8 mouse cellular contexts compared by ENCODE assay signal in the genomic region with DNA sequence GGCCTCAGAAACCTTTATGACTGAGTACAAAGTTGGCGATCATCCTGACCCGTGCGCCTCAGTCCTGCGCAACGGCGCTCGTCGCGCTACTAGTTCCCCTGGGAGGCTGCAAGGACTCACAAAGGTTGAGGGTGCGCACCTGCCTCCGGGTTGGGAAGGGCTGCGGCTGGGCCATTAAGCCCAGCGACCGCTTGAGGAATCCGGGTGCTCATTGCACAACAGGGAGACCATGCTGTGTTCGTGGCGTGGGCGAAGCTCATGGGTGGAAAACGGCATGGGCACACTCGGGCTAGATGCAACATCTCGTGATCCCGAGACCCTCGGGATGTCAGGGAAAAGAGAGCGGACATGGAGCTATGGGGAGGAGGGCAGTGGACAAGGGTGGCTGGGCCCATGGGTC. TPM values are rescaled to one million over a fixed set of nuclear protein-coding genes. Genes with fewer than 3 reads are reported as not detected.
DNase-seq lines count a peak whose midpoint lies in the region; ATAC-seq and TF ChIP-seq lines count a peak whose summit lies in the region.

No protein-coding gene starts in this region.

- DNase-seq in heart, adult 11 months: no peak
- DNase-seq in adrenal gland, postnatal 14 days: no peak
- no peak for DNase-seq in ovary, postnatal 10 days (ENCODE audit: low spot score)
- DNase-seq in kidney, postnatal 25 days: no peak

- H3K36me3 ChIP-seq in heart, embryonic 12.5 days: no peaks in the 10 kb centered on the region
- no peaks in the 10 kb centered on the region for H3K36me3 ChIP-seq in ES-Bruce4 (ENCODE audit: control insufficient read depth, insufficient read depth, low read length, poor library complexity, severe bottlenecking)
- no peaks in the 10 kb centered on the region for H3K36me3 ChIP-seq in forebrain, embryonic 13.5 days (ENCODE audit: poor library complexity, severe bottlenecking)
- no peaks in the 10 kb centered on the region for H3K36me3 ChIP-seq in liver, embryonic 16.5 days (ENCODE audit: control insufficient read depth, insufficient read depth)

- no peaks in the 10 kb centered on the region for H3K9me3 ChIP-seq in heart, embryonic 12.5 days (replicated peaks)
- H3K9me3 ChIP-seq in ES-Bruce4 (replicated peaks; ENCODE audit: control insufficient read depth, insufficient read depth, low read length, poor library complexity, severe bottlenecking): no peaks in the 10 kb centered on the region
- no peaks in the 10 kb centered on the region for H3K9me3 ChIP-seq in forebrain, embryonic 13.5 days (replicated peaks)
- no peaks in the 10 kb centered on the region for H3K9me3 ChIP-seq in liver, embryonic 16.5 days (replicated peaks; ENCODE audit: control insufficient read depth, low read length)

- H3K27me3 ChIP-seq in heart, embryonic 12.5 days (replicated peaks): no peaks in the 10 kb centered on the region
- no peaks in the 10 kb centered on the region for H3K27me3 ChIP-seq in ES-Bruce4 (ENCODE audit: control insufficient read depth, insufficient read depth, low read length, poor library complexity, severe bottlenecking)
- no peaks in the 10 kb centered on the region for H3K27me3 ChIP-seq in forebrain, embryonic 13.5 days
- H3K27me3 ChIP-seq in liver, embryonic 16.5 days (ENCODE audit: control insufficient read depth, insufficient read depth, low read depth, low read length): no peaks in the 10 kb centered on the region

- H3K4me1 ChIP-seq in heart, embryonic 12.5 days (replicated peaks): peaks cover 56% of the 10 kb centered on the region
- peaks cover 11% of the 10 kb centered on the region for H3K4me1 ChIP-seq in ES-Bruce4 (ENCODE audit: control insufficient read depth, insufficient read depth, low read length)
- peaks cover 49% of the 10 kb centered on the region for H3K4me1 ChIP-seq in forebrain, embryonic 13.5 days
- H3K4me1 ChIP-seq in liver, embryonic 16.5 days (ENCODE audit: control insufficient read depth, low read depth, low read length): peaks cover 35% of the 10 kb centered on the region

- peak overlapping the region; percentile 85 for H3K9ac ChIP-seq in heart, embryonic 12.5 days
- H3K9ac ChIP-seq in ES-Bruce4 (ENCODE audit: low read depth, poor library complexity, severe bottlenecking): peak overlapping the region; percentile 86
- peak overlapping the region; percentile 96 for H3K9ac ChIP-seq in forebrain, embryonic 13.5 days
- H3K9ac ChIP-seq in liver, embryonic 16.5 days (ENCODE audit: low read depth, low read length): peak overlapping the region; percentile 68

- peak overlapping the region; percentile 98 for H3K27ac ChIP-seq in heart, embryonic 12.5 days (ENCODE audit: poor library complexity, severe bottlenecking)
- H3K27ac ChIP-seq in ES-Bruce4 (ENCODE audit: insufficient read depth, low read length): peak overlapping the region; percentile 73
- H3K27ac ChIP-seq in forebrain, embryonic 13.5 days: peak overlapping the region; percentile 99
- peak overlapping the region; percentile 82 for H3K27ac ChIP-seq in liver, embryonic 16.5 days (ENCODE audit: low read length)

- no peak; the same call in 1 of the 2 replicates for ATAC-seq in heart, embryonic 12.5 days (ENCODE audit: insufficient number of reproducible peaks, low FRiP score)
- peak; percentile 37 for ATAC-seq in forebrain, embryonic 13.5 days
- peak; percentile 2 for ATAC-seq in liver, embryonic 16.5 days (ENCODE audit: low read depth)

- WGBS in heart, embryonic 12.5 days: 5% methylated on average over 24 of the region's 24 CpGs
- under 1% methylated on average over 24 of the region's 24 CpGs for WGBS in forebrain, embryonic 13.5 days
- 3% methylated on average over 24 of the region's 24 CpGs for WGBS in liver, embryonic 16.5 days (ENCODE audit: insufficient replicate concordance)

- H3K4me2 ChIP-seq in heart, embryonic 12.5 days: peak overlapping the region; percentile 76
- peak overlapping the region; percentile 79 for H3K4me2 ChIP-seq in forebrain, embryonic 13.5 days
- H3K4me2 ChIP-seq in liver, embryonic 16.5 days (ENCODE audit: low read depth, low read length): peak overlapping the region; percentile 93

- TF ChIP-seq CTCF in ES-Bruce4 (IDR thresholded peaks at IDR 0.05; ENCODE audit: low read depth, low read length): no peak

- peak overlapping the region; percentile 46 for H3K4me3 ChIP-seq in heart, embryonic 12.5 days
- peak overlapping the region; percentile 76 for H3K4me3 ChIP-seq in ES-Bruce4 (ENCODE audit: low read depth, low read length)
- H3K4me3 ChIP-seq in forebrain, embryonic 13.5 days: peak overlapping the region; percentile 43
- H3K4me3 ChIP-seq in liver, embryonic 16.5 days (ENCODE audit: low read depth, low read length): peak overlapping the region; percentile 64

- TF ChIP-seq EP300 in ES-Bruce4 (IDR thresholded peaks at IDR 0.05; ENCODE audit: insufficient read depth, low read depth, low read length): no peak

- TF ChIP-seq POLR2A in ES-Bruce4 (IDR thresholded peaks at IDR 0.05; ENCODE audit: insufficient read depth, low read length): peak; percentile 6

RNA-seq across cellular contexts. Expression of a gene that starts 16.7 kb away (rescaled TPM):
- polyA plus RNA-seq in heart, embryonic 12.5 days (2016; fragmentation: Nextera tagmentation; extraction: Ambion mirVana): not detected in 2 replicates
- not detected in 2 replicates for polyA plus RNA-seq in ES-Bruce4 (2011; ENCODE audit: insufficient read depth, insufficient read length, low read depth, missing spikeins)
- not detected in 2 replicates for polyA plus RNA-seq in forebrain, embryonic 13.5 days (2015; fragmentation: Nextera tagmentation; extraction: Ambion mirVana)
- polyA plus RNA-seq in liver, embryonic 16.5 days (2015; fragmentation: Nextera tagmentation; extraction: Ambion mirVana): not detected in 2 replicates
- not detected in 2 replicates for total RNA-seq in adrenal gland, postnatal 14 days (2021)

RNA-seq across cellular contexts. Expression of a gene that starts 16.8 kb away (rescaled TPM):
- not detected in 2 replicates for polyA plus RNA-seq in heart, embryonic 12.5 days (2016; fragmentation: Nextera tagmentation; extraction: Ambion mirVana)
- polyA plus RNA-seq in ES-Bruce4 (2011; ENCODE audit: insufficient read depth, insufficient read length, low read depth, missing spikeins): not detected in 2 replicates
- 0.14 TPM in 1 of 2 replicates, not detected in the other for polyA plus RNA-seq in forebrain, embryonic 13.5 days (2015; fragmentation: Nextera tagmentation; extraction: Ambion mirVana)
- polyA plus RNA-seq in liver, embryonic 16.5 days (2015; fragmentation: Nextera tagmentation; extraction: Ambion mirVana): not detected in 2 replicates
- not detected in 2 replicates for total RNA-seq in adrenal gland, postnatal 14 days (2021)
